Comparison of ENCODE assay signal across 17 mouse cellular contexts in genomic region chr13:56372727-56373126, GRCm38 (mm10). TPM values are rescaled to one million over a fixed set of nuclear protein-coding genes. Genes with fewer than 3 reads are reported as not detected.
DNase-seq lines count a peak whose midpoint lies in the region; ATAC-seq and TF ChIP-seq lines count a peak whose summit lies in the region.
"Had no signal": no experiment of that assay in that cellular context is flagged by ENCODE, and none has a peak within 500 bp of the region (broad histone marks: within the 10 kb centered on the region; RNA-seq: fewer than 3 reads in every experiment).

No protein-coding gene starts in this region.

- no peak for TF ChIP-seq EP300 in lung, postnatal 0 days (IDR thresholded peaks at IDR 0.05)

- H3K27me3 ChIP-seq in intestine, postnatal 0 days (replicated peaks; ENCODE audit: control insufficient read depth, insufficient read depth, low read length) = no peaks in the 10 kb centered on the region
- H3K27me3 ChIP-seq in intestine, embryonic 15.5 days (replicated peaks) = no peaks in the 10 kb centered on the region
- H3K27me3 ChIP-seq in lung, postnatal 0 days (replicated peaks; ENCODE audit: insufficient read depth, low read length) = no peaks in the 10 kb centered on the region
- H3K27me3 ChIP-seq in intestine, embryonic 16.5 days (replicated peaks; ENCODE audit: control insufficient read depth, insufficient read depth, low read length) = no peaks in the 10 kb centered on the region
- H3K27me3 ChIP-seq: stomach, embryonic 15.5 days had no signal

- no peak for TF ChIP-seq POLR2A in embryonic fibroblast, embryonic 13.5 days (IDR thresholded peaks at IDR 0.05; ENCODE audit: low read depth, low read length)

- DNase-seq in lung, postnatal 0 days (ENCODE audit: low spot score) = no peak
- DNase-seq in lung, postnatal 25 days (ENCODE audit: low spot score) = no peak
- peak; percentile 30 for DNase-seq in ES-E14 (ENCODE audit: low read depth, low spot score)
- no peak for DNase-seq in gastrocnemius, adult 18-20 months (ENCODE audit: low spot score)
- DNase-seq: adrenal gland, adult 8-10 months; cerebellum, adult 11-12 months; gastrocnemius, postnatal 25 days; left cerebral cortex, postnatal 4 days; right cerebral cortex, postnatal 4 days had no signal

- in situ Hi-C loops in ES-E14 (cut with MboI; ENCODE audit: low sequenced_read_pairs in 2 of 2, unreplicated experiment in 2 of 2) = no loop called here

- H3K4me1 ChIP-seq in intestine, postnatal 0 days (replicated peaks; ENCODE audit: control insufficient read depth, insufficient read depth, low read length) = no peaks in the 10 kb centered on the region
- H3K4me1 ChIP-seq in intestine, embryonic 15.5 days (replicated peaks) = 0 out of 2 replicates have a peak, but pooled peaks cover 2% of the 10 kb centered on the region
- no peaks in the 10 kb centered on the region for H3K4me1 ChIP-seq in lung, postnatal 0 days (ENCODE audit: insufficient read depth, low read depth, low read length)
- H3K4me1 ChIP-seq in ES-E14 (ENCODE audit: control insufficient read depth in 2 of 2, insufficient read depth in 2 of 2, low read length in 2 of 2, poor library complexity in 1 of 2) = peaks cover 0 to 5% of the 10 kb centered on the region in 2 experiments; a peak in 1 of 4 replicates
- no peaks in the 10 kb centered on the region for H3K4me1 ChIP-seq in embryonic fibroblast, embryonic 13.5 days (ENCODE audit: control insufficient read depth, insufficient read depth, low read length)
- peaks cover 5% of the 10 kb centered on the region; the same call in 1 of the 2 replicates for H3K4me1 ChIP-seq in intestine, embryonic 16.5 days (ENCODE audit: control insufficient read depth, insufficient read depth, low read length)
- H3K4me1 ChIP-seq: stomach, embryonic 15.5 days had no signal

- H3K27ac ChIP-seq in intestine, postnatal 0 days (ENCODE audit: low read depth, low read length) = no peak overlapping the region
- H3K27ac ChIP-seq in intestine, embryonic 15.5 days = no peak overlapping the region
- no peak overlapping the region for H3K27ac ChIP-seq in lung, postnatal 0 days (ENCODE audit: low read length)
- no peak overlapping the region for H3K27ac ChIP-seq in ES-E14 (ENCODE audit: insufficient read depth, low read depth, low read length, poor library complexity, severe bottlenecking)
- no peak overlapping the region for H3K27ac ChIP-seq in embryonic fibroblast, embryonic 13.5 days (ENCODE audit: insufficient read depth, low read length)
- no peak overlapping the region for H3K27ac ChIP-seq in intestine, embryonic 16.5 days (ENCODE audit: low read length)
- H3K27ac ChIP-seq: stomach, embryonic 15.5 days had no signal

- H3K4me2 ChIP-seq in intestine, postnatal 0 days (replicated peaks; ENCODE audit: low read depth) = no peak overlapping the region
- no peak overlapping the region for H3K4me2 ChIP-seq in intestine, embryonic 15.5 days (replicated peaks)
- no peak overlapping the region for H3K4me2 ChIP-seq in lung, postnatal 0 days (replicated peaks; ENCODE audit: low read depth, low read length)
- no peak overlapping the region for H3K4me2 ChIP-seq in intestine, embryonic 16.5 days (ENCODE audit: low read depth, low read length)
- H3K4me2 ChIP-seq: stomach, embryonic 15.5 days had no signal

- no peaks in the 10 kb centered on the region for H3K9me3 ChIP-seq in intestine, postnatal 0 days (ENCODE audit: control insufficient read depth)
- no peaks in the 10 kb centered on the region for H3K9me3 ChIP-seq in intestine, embryonic 15.5 days
- H3K9me3 ChIP-seq in lung, postnatal 0 days (ENCODE audit: low read length) = no peaks in the 10 kb centered on the region
- H3K9me3 ChIP-seq in ES-E14 (ENCODE audit: control insufficient read depth, insufficient read depth, low read depth, low read length) = no peaks in the 10 kb centered on the region
- H3K9me3 ChIP-seq in intestine, embryonic 16.5 days (ENCODE audit: control insufficient read depth, low read length) = no peaks in the 10 kb centered on the region
- H3K9me3 ChIP-seq: stomach, embryonic 15.5 days had no signal

- H3K36me3 ChIP-seq in intestine, postnatal 0 days (ENCODE audit: control insufficient read depth, insufficient read depth) = no peaks in the 10 kb centered on the region
- H3K36me3 ChIP-seq in intestine, embryonic 15.5 days = no peaks in the 10 kb centered on the region
- H3K36me3 ChIP-seq in lung, postnatal 0 days (ENCODE audit: insufficient read depth, low read length) = no peaks in the 10 kb centered on the region
- no peaks in the 10 kb centered on the region for H3K36me3 ChIP-seq in ES-E14 (ENCODE audit: control insufficient read depth, insufficient read depth, low read length, poor library complexity, severe bottlenecking)
- no peaks in the 10 kb centered on the region for H3K36me3 ChIP-seq in intestine, embryonic 16.5 days (ENCODE audit: control insufficient read depth, insufficient read depth, low read length)
- H3K36me3 ChIP-seq: stomach, embryonic 15.5 days had no signal

- no peak overlapping the region for H3K4me3 ChIP-seq in intestine, postnatal 0 days (ENCODE audit: low read depth, low read length)
- no peak overlapping the region for H3K4me3 ChIP-seq in intestine, embryonic 15.5 days (replicated peaks)
- no peak overlapping the region for H3K4me3 ChIP-seq in lung, postnatal 0 days (ENCODE audit: low read depth, low read length)
- H3K4me3 ChIP-seq in ES-E14 (ENCODE audit: insufficient read depth in 1 of 2, low read depth in 1 of 2, low read length in 2 of 2, poor library complexity in 1 of 2, severe bottlenecking in 1 of 2) = no peak overlapping the region
- no peak overlapping the region for H3K4me3 ChIP-seq in embryonic fibroblast, embryonic 13.5 days (ENCODE audit: insufficient read depth, low read length)
- H3K4me3 ChIP-seq in intestine, embryonic 16.5 days (ENCODE audit: low read length) = no peak overlapping the region
- H3K4me3 ChIP-seq: stomach, embryonic 15.5 days had no signal

- 81% methylated on average over 6 of the region's 6 CpGs for WGBS in intestine, postnatal 0 days
- WGBS in intestine, embryonic 15.5 days = 77% methylated on average over 6 of the region's 6 CpGs
- 66% methylated on average over 6 of the region's 6 CpGs for WGBS in lung, postnatal 0 days
- 75% methylated on average over 6 of the region's 6 CpGs for WGBS in intestine, embryonic 16.5 days

- TF ChIP-seq CTCF in intestine, postnatal 0 days (IDR thresholded peaks at IDR 0.05; ENCODE audit: low read depth) = peak; percentile 58
- TF ChIP-seq CTCF in lung, postnatal 0 days (IDR thresholded peaks at IDR 0.05) = peak; percentile 58
- 0 out of 2 replicates have a peak, but pooled peaks have one; percentile 7 for TF ChIP-seq CTCF in embryonic fibroblast, embryonic 13.5 days (IDR thresholded peaks at IDR 0.05; ENCODE audit: borderline replicate concordance, insufficient read depth, low read length)

- no peak overlapping the region for H3K9ac ChIP-seq in intestine, postnatal 0 days (ENCODE audit: low read depth, low read length)
- no peak overlapping the region for H3K9ac ChIP-seq in intestine, embryonic 15.5 days
- H3K9ac ChIP-seq in lung, postnatal 0 days (replicated peaks; ENCODE audit: low read depth) = no peak overlapping the region
- H3K9ac ChIP-seq in ES-E14 (ENCODE audit: insufficient read depth, low read depth, low read length, poor library complexity, severe bottlenecking) = no peak overlapping the region
- no peak overlapping the region for H3K9ac ChIP-seq in intestine, embryonic 16.5 days (ENCODE audit: low read depth, low read length)
- H3K9ac ChIP-seq: stomach, embryonic 15.5 days had no signal

- no peak for ATAC-seq in intestine, postnatal 0 days
- no peak for ATAC-seq in intestine, embryonic 15.5 days
- no peak for ATAC-seq in lung, postnatal 0 days
- no peak for ATAC-seq in intestine, embryonic 16.5 days

TF ChIP-seq in ES-E14, 5 proteins besides CTCF, POLR2A, EP300 and RAD21:
- TF ChIP-seq CHD2 (IDR thresholded peaks at IDR 0.05; ENCODE audit: low read depth, low read length) (no peak), ZC3H11A (IDR thresholded peaks at IDR 0.05; ENCODE audit: borderline replicate concordance, low read depth, low read length) (no peak), ZNF384 (IDR thresholded peaks at IDR 0.05; ENCODE audit: low read depth, low read length) (no peak), MAFK (IDR thresholded peaks at IDR 0.05; ENCODE audit: insufficient read depth, low read depth, low read length) (no peak), HCFC1 (IDR thresholded peaks at IDR 0.05; ENCODE audit: borderline replicate concordance, insufficient read depth, low read length) (no peak)

RNA-seq across cellular contexts. Expression of gene Gm3045, which starts 53.7 kb away (rescaled TPM):
- polyA plus RNA-seq in intestine, postnatal 0 days (2015; fragmentation: Nextera tagmentation; extraction: Ambion mirVana) = not detected in 2 replicates
- not detected in 2 replicates for polyA plus RNA-seq in intestine, embryonic 15.5 days (2015; fragmentation: Nextera tagmentation; extraction: Ambion mirVana)
- polyA plus RNA-seq in lung, postnatal 0 days (2015; fragmentation: Nextera tagmentation; extraction: Ambion mirVana) = not detected in 2 replicates
- not detected in 2 replicates for total RNA-seq in ES-E14 (2012; rRNA removed)
- polyA plus RNA-seq in embryonic fibroblast, embryonic 13.5 days (2011; ENCODE audit: insufficient read length, low read depth, missing spikeins) = not detected in 2 replicates
- polyA plus RNA-seq in intestine, embryonic 16.5 days (2015; fragmentation: Nextera tagmentation; extraction: Ambion mirVana) = not detected in 2 replicates
- not detected for total RNA-seq in gastrocnemius, adult 18-20 months (2021)
- total RNA-seq: adrenal gland, adult 8-10 months; gastrocnemius, postnatal 25 days; left cerebral cortex, postnatal 4 days; MEL had no signal
- polyA plus RNA-seq: forebrain, embryonic 11.5 days; heart, embryonic 16.5 days; stomach, embryonic 15.5 days had no signal

Comparison
In these comparisons a context has a peak if more than half of its experiments do, and no peak if none do; other contexts are left out.
1. CTCF ChIP-seq: peak in every context shown above with its lines; median percentile 58 in intestine, postnatal 0 days; 58 in lung, postnatal 0 days; 7 in embryonic fibroblast, embryonic 13.5 days.